Mouse (Mus musculus) erythroid progenitor cell, adult 5-6 weeks (primary cell): ENCODE data around the gene P4ha2. TPM values are rescaled to one million over a fixed set of nuclear protein-coding genes. Genes with fewer than 3 reads are reported as not detected.

Experiments used
- ATAC-seq: replicated peaks from 2 replicates; pipeline ENCODE4 v1.8.0; 2016; ENCODE audit warnings: moderate number of reproducible peaks, mild to moderate bottlenecking, moderate TSS enrichment, inconsistent platforms; ENCODE audit not compliant: poor library complexity, low FRiP score, severe bottlenecking
- total RNA-seq, 2 experiments: library from RNA; stranded (forward) in 1 of 2; stranded (reverse) in 1 of 2; fragments of 150-400 nt in 1 of 2; fragments of 186-747, 209-891 nt in 1 of 2; gene quantifications; 2 replicates each; pipeline versions ENCODE4 v1.2.3 to v1.2.4; 2015 to 2017; ENCODE audit warnings: low replicate concordance in 2 of 2

Gene P4ha2
- total RNA-seq, 2 experiments from 2014 or later = not detected

DNA sequence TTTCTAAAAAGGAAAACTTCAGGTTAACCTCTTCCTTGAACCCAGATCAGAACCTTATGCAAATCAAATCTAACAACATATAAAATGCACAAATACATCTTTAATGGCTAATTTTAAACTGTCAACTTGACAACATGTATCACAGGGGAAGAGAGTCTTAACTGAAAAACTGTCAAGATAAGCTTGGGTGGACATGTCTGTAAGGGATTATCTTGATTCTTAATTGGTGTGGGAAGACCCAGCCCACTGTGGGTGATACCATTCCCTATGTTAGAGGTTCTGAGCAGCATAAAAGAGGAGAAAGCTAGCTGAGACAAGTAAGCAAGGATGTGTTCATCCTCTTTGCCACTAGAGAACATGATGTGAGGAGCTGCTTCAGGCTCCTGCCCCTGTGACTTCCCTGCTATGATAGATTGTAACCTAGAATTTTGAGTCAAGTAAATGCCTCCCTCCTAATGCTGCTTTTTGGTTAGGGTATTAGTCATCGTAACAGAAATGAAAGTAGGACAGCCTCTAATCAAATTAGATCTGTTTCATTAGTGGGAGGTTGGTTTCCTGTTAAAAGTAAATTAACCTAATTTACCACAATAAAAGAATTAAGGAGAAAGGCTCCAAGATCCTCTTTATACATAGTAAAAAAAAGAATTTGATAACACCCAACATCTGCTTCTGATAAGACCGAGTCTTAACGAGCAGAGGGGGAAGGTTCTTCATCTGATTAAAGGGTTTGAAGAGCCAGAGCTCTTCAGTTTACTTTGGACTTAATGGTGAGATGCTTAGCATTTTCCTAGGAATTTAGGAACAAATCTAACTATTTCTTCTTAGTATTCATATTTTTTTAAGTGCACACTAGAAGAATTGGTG is 69.8 kb downstream of the P4ha2 start:
- no peak for ATAC-seq

- no peak for ATAC-seq
Observed at GRCm38 (mm10) chr11:54171175-54171574, 71.3 kb downstream of the P4ha2 start.

DNA sequence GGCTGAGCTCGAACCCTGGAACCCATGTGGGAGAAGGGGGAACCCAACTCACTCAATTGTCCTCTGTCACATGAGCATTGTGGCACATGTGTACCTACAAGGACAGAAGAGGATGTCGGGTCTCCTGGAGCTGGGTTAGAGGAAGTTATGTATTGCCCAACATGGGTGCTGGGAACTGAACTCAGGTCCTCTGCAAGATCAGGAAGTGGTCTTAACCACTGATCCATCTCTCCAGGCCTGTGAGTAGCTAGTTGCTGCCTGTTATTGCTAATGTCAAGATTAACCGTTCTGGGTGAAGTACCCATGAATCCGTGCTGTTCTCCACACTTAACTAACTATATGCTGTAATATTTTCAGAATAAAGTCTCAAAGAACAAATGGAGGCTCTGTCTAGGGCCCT is 74.3 kb downstream of the P4ha2 start:
- no peak for ATAC-seq

DNA sequence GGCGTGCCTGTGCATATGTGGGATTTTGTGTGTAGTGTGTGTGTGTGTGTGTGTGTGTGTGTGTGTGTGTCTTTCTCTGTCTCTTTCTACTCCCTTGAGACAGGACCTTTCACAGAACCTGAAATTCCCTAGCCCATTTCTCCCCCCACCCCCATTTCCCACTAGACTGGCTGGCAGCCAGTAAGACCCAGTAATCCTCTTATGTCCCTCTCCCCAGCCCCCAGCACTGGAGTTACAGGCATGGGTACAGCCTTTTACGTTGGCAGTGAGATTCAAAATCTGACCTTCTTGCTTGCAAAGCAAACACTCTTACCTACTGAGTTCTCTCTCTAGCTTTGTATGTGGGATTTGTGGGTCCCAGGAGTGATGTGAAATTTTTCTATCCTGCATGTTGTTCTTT is 75.0 kb downstream of the P4ha2 start:
- ATAC-seq = no peak

Other genes with a start within 250 kb of the P4ha2 start
- gene Gm12216, start 240.8 kb upstream of the P4ha2 start, total RNA-seq (2015; ENCODE audit: low replicate concordance) = not detected in 2 replicates
- 0.51 TPM in 1 of 2 replicates, not detected in the other for gene Gm12216, start 240.8 kb upstream of the P4ha2 start, total RNA-seq (2017; ENCODE audit: low replicate concordance)
- gene Slc22a5, start 208.4 kb upstream of the P4ha2 start, total RNA-seq (2015; ENCODE audit: low replicate concordance) = 2.1 and 3.2 TPM in 2 replicates
- 3.2 and 3.7 TPM in 2 replicates for gene Slc22a5, start 208.4 kb upstream of the P4ha2 start, total RNA-seq (2017; ENCODE audit: low replicate concordance)
- gene Slc22a21, start 119.8 kb upstream of the P4ha2 start, total RNA-seq (2015; ENCODE audit: low replicate concordance) = 4.7 and 7.5 TPM in 2 replicates
- gene Slc22a21, start 119.8 kb upstream of the P4ha2 start, total RNA-seq (2017; ENCODE audit: low replicate concordance) = 4.2 and 11.9 TPM in 2 replicates
- 82.9 and 109 TPM in 2 replicates for gene Slc22a4, start 72.0 kb upstream of the P4ha2 start, total RNA-seq (2015; ENCODE audit: low replicate concordance)
- gene Slc22a4, start 72.0 kb upstream of the P4ha2 start, total RNA-seq (2017; ENCODE audit: low replicate concordance) = 115 and 153 TPM in 2 replicates
- not detected in 2 replicates for gene Pdlim4, start 31.1 kb upstream of the P4ha2 start, total RNA-seq (2015; ENCODE audit: low replicate concordance)
- not detected in 2 replicates for gene Pdlim4, start 31.1 kb upstream of the P4ha2 start, total RNA-seq (2017; ENCODE audit: low replicate concordance)
- gene Csf2, start 149.6 kb downstream of the P4ha2 start, total RNA-seq (2015; ENCODE audit: low replicate concordance) = not detected in 2 replicates
- gene Csf2, start 149.6 kb downstream of the P4ha2 start, total RNA-seq (2017; ENCODE audit: low replicate concordance) = not detected in 2 replicates
- gene Il3, start 167.2 kb downstream of the P4ha2 start, total RNA-seq (2015; ENCODE audit: low replicate concordance) = not detected in 2 replicates
- gene Il3, start 167.2 kb downstream of the P4ha2 start, total RNA-seq (2017; ENCODE audit: low replicate concordance) = not detected in 2 replicates
- gene Acsl6, start 203.7 kb downstream of the P4ha2 start, total RNA-seq (2015; ENCODE audit: low replicate concordance) = 0.42 and 2.2 TPM in 2 replicates
- 0.77 TPM in 1 of 2 replicates, not detected in the other for gene Acsl6, start 203.7 kb downstream of the P4ha2 start, total RNA-seq (2017; ENCODE audit: low replicate concordance)